Mouse (Mus musculus) adrenal gland, adult 18-20 months (tissue): Measurements from ENCODE around the gene Bok. TPM values are rescaled to one million over a fixed set of nuclear protein-coding genes. Genes with fewer than 3 reads are reported as not detected.

Experiments
- DNase-seq, 2 experiments: peaks; one replicate each; pipeline ENCODE4 v3.0.0; 2021 to 2022; ENCODE audit warnings: low spot score in 2 of 2
- total RNA-seq, 2 experiments: library from RNA; stranded (reverse); gene quantifications; 1 replicate in 1 of 2; 2 replicates in 1 of 2; pipeline ENCODE4 v1.2.3; 2021

Gene Bok
- total RNA-seq, 2 experiments from 2014 or later = 7.6 to 13.1 TPM

GRCm38 (mm10) chr1:93740671-93741070, 55.2 kb downstream of the Bok start:
- no peak for DNase-seq

DNA sequence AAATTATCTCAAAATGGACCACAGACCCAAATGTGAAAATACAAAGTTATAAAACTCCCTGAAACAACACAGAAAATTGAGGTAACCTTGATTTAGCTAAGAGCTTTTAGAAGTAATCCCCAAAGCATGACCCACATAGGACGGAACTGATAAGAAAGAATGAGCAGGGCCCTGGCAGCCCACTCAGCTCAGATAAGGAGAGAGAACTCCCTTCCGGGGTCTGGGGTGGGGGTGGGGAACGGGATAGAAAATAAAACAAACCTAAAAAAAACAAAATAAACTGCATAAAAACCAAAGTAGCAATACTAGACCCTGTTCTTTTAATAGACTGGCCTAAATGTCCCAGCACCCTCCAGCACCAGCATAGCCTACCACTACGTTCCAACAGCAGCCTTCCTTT, 56.5 kb downstream of the Bok start:
- no peak for DNase-seq

- no peak for DNase-seq
Observed at GRCm38 (mm10) chr1:93742910-93743309, 57.5 kb downstream of the Bok start.

Other genes with a start within 250 kb of the Bok start
- gene Hdlbp, start 206.8 kb upstream of the Bok start, total RNA-seq = 100 to 1,000 TPM; 316 to 376 TPM
- gene Farp2, start 173.6 kb upstream of the Bok start, total RNA-seq = 10 to 100 TPM; 18.5 to 18.7 TPM
- gene Stk25, start 27.0 kb upstream of the Bok start, total RNA-seq = 100 to 1,000 TPM; 116 to 118 TPM
- gene Atg4b, start 65.8 kb downstream of the Bok start, total RNA-seq = 10 to 100 TPM; 82.7 to 85.3 TPM
- 10 to 100 TPM; 46.3 to 52.4 TPM for gene Thap4, start 69.2 kb downstream of the Bok start, total RNA-seq
- gene Dtymk, start 116.3 kb downstream of the Bok start, total RNA-seq = 10 to 100 TPM; 54.6 to 57.5 TPM
- 10 to 100 TPM; 16.4 to 16.9 TPM for gene Ing5, start 118.3 kb downstream of the Bok start, total RNA-seq
- 10 to 100 TPM; 50.8 to 68.1 TPM for gene D2hgdh, start 139.2 kb downstream of the Bok start, total RNA-seq
- not detected for gene Gal3st2, start 175.6 kb downstream of the Bok start, total RNA-seq
- gene Gal3st2b, start 232.7 kb downstream of the Bok start, total RNA-seq = not detected